Mouse (Mus musculus): ENCODE measurements around the gene Dis3l. TPM values are rescaled to one million over a fixed set of nuclear protein-coding genes. Genes with fewer than 3 reads are reported as not detected.

Gene Dis3l
- total RNA-seq, 2 experiments from 2014 or later: 18.4 to 19.4 TPM

Other genes with a start within 250 kb of the Dis3l start
- gene Lctl, start 224.1 kb downstream of the Dis3l start, total RNA-seq (2021): 1 to 10 TPM in 1 of 2 experiments, not detected in 1; 1.0 TPM
- gene Zwilch, start 168.2 kb downstream of the Dis3l start, total RNA-seq (2021): under 1 TPM; 0.38 to 0.88 TPM
- gene Rpl4, start 167.9 kb downstream of the Dis3l start, total RNA-seq (2021): 100 to 1,000 TPM; 458 to 485 TPM
- 10 to 100 TPM; 17.9 to 18.5 TPM for gene Snapc5, start 162.0 kb downstream of the Dis3l start, total RNA-seq (2021)
- 1 to 10 TPM; 1.4 to 1.8 TPM for gene Uchl4, start 106.1 kb downstream of the Dis3l start, total RNA-seq (2021)
- gene Map2k1, start 87.7 kb downstream of the Dis3l start, total RNA-seq (2021): 10 to 100 TPM; 47.2 to 47.4 TPM
- gene Tipin, start 59.7 kb downstream of the Dis3l start, total RNA-seq (2021): 1 to 10 TPM; 8.0 to 8.7 TPM
- gene Megf11, start 44.3 kb upstream of the Dis3l start, total RNA-seq (2021): under 1 TPM; 0.54 to 0.67 TPM

Measured in gastrocnemius, postnatal 25 days (tissue).